Mouse (Mus musculus) spleen, postnatal 36 days (tissue): ENCODE data around the gene Frat1.

Experiments
- DNase-seq, 2 experiments: peaks; one replicate each; pipeline ENCODE4 v3.0.0; 2022; ENCODE audit warnings: low spot score in 2 of 2, mixed read lengths in 1 of 2

Frat1 gene

GRCm38 (mm10) chr19:41816410-41816809 lies 13.4 kb upstream of the Frat1 start:
- no peak for DNase-seq

DNA sequence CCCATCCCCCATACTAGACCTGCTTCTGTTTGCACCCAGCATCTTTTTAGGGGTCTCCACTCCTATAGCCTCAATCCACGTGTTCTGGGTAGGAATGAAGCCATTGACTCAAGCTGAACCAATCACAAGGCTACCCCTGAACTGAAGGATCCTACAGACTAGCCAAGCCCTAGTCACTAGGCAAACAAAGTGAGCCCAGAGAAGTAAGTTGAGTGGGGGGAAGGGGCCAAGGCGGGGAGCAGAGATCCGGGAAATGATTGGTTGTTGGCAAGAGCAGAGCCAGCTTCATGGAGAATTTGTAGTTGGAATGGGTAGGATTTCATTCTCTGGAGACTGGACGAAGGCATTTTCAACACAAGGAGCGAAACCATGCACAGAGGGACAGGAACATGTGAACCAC lies 12.9 kb upstream of the Frat1 start:
- DNase-seq: no peak

- no peak for DNase-seq
Measured at GRCm38 (mm10) chr19:41817325-41817724, 12.4 kb upstream of the Frat1 start.

- DNase-seq: peak in 1 of 2 experiments; percentile 36
Measured at GRCm38 (mm10) chr19:41818749-41819148, 11.0 kb upstream of the Frat1 start.

DNA sequence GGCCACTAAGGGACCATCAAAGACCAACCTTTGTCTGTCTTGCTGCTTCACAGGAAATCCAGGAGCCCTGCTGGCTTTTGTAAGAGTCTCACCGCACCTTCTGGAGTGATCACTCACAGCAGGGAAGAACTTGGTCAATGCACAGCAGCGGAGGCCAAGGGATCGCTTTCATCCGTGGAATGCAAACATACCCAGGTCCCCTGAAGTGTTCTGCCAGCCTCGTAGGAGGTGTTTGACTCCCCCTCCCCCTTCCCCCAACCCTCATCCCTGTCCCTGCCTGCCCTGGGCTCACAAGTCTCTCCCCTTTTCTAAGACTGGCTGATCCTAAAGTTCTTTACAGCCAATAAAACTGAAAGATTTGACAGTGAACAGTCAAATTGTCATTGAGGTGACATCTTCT lies 8.3 kb upstream of the Frat1 start:
- no peak for DNase-seq

DNA sequence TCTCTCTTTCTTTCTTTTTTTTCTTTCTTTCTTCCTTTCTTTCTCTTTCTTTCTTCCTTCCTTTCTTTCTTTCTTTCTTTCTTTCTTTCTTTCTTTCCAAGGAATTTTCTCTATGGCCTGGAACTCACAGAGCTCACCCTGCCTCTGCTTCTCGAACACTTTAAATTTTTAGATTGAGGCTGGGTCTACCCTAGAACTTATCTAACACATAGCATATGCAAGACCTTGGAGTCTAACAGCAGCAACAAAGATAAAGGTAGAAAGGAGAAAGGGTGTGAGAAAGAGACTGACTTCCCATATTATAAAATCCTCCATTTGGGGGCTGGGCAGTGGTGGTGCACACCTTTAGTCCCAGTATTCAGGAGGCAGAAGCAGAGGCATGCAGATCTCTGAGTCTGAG lies 7.2 kb upstream of the Frat1 start:
- DNase-seq: no peak

GRCm38 (mm10) chr19:41824950-41825349 lies 4.8 kb upstream of the Frat1 start:
- DNase-seq: no peak

GRCm38 (mm10) chr19:41826529-41826928 lies 3.2 kb upstream of the Frat1 start:
- DNase-seq: no peak

DNA sequence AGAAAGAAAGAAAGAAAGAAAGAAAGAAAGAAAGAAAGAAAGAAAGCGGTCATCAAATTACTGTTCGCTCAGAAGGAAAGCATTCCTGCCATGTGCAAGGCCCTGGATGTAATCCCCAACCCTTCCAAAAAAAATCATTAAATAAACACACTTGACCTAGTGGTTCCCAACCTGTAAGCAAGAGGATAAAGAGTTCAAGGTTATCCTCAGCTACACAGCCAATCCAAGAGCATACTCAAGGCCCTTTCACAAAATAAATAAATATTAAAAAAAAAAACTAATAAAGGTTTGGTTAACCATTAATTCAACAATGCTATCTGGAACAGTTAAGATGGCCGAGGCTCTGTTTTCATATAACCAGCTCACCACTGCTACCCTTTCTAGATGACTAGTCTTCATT lies 829 bp upstream of the Frat1 start:
- DNase-seq: no peak

GRCm38 (mm10) chr19:41830106-41831031 lies 599 bp downstream of the Frat1 start:
- peak; percentile 80 to 84 for DNase-seq

DNA sequence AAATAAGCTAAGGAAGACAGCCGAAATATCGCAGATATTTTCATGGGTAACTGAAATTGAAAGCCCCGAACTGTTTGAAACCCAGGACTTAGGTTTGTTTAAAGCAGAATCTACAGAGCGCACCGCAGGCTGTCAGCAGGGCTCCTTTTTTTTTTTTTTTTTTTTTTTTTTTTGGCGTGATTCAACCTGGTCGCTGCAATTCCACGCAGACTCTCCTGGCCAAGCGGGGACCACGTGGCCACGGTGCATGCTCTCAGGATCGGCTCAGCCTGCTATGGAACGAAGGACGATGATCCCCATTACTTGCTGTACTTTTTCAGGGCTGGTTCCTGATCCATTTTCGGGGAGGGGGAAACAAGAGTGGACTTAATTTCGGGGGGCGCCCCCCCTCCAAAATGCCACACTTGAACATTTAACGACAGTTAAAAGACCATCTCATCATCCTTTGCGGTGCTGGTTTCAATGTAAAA lies 1.4 kb downstream of the Frat1 start:
- DNase-seq: no peak

- DNase-seq: no peak
Measured at GRCm38 (mm10) chr19:41831718-41832391, 2.1 kb downstream of the Frat1 start.

GRCm38 (mm10) chr19:41832501-41833201 lies 2.9 kb downstream of the Frat1 start:
- no peak for DNase-seq

DNA sequence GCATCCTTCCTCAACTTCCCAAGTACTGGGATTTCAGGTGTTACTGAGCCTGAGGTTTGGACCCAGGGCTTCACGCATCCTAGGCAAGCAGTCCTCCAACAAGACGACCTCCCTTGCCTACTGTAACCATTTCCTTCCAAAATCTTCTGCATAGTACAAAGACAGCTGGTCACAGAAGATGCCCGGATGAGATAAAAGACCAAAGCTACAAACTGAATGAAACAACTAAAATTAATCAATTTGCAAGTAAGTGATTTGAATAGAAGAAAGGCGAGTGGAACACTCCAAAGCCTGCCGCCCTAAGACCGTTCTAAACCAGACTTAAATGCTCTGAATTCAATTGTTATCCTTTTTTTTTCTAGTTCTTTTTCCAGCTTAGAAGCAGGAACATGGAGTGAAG lies 5.6 kb downstream of the Frat1 start:
- no peak for DNase-seq

GRCm38 (mm10) chr19:41835816-41836215 lies 6.0 kb downstream of the Frat1 start:
- DNase-seq: peak; percentile 64 to 71

GRCm38 (mm10) chr19:41836719-41837118 lies 6.9 kb downstream of the Frat1 start:
- DNase-seq: no peak

DNA sequence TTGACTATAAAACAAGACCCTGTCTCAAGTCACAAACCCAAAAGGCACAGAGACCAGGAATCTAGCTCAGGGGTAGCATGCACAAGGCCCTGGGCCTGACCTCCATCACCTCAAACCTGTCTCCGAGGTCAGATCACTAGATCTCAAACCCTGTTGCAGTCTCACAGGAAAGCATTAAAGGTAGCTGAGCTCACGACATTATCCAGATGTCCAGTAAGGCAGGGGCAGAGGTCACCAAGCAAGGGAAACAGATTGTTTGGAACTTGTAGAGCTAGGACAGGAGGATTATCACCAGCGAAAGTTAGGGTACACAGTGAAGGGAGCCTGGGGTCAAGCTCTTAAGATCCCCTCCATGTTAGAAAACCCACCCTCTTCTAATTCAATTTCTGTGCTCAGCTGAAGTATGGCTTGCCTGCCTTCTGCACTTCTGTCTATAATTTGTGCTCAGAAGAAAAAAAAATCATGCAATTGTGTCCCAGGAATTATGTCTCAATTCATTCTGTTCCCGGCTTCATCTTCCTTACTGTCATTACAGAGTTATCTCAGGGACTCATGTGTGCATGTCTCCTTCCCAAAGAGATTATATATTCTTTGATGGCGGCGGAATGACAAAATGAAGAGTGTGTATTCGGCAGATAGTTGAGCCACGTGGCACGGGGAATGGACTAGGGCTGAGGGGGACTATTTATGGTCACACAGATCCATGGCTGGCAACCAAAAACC lies 7.6 kb downstream of the Frat1 start:
- peak in 1 of 2 experiments; percentile 54 for DNase-seq

- DNase-seq: peak in 1 of 2 experiments; percentile 26
Measured at GRCm38 (mm10) chr19:41837917-41838261, 8.1 kb downstream of the Frat1 start.

DNA sequence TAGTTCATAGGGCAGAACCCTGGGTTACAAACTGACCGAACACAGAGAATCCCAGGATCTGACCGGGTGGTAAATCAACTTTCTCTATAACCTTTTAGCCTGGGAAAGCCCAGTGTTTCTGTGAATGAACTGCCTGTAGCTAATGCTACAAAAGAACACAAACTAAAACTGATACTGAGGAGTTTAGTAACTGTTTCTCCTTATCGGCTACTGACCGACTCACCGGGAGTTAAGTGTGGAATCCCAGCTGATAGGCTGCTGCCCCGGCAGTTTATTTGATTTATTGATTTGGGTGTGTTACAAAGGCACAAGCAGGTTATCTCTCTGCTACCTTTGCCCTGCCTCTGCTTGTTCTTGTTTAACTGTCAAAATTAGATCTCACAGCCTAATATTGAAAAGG lies 9.0 kb downstream of the Frat1 start:
- no peak for DNase-seq

DNA sequence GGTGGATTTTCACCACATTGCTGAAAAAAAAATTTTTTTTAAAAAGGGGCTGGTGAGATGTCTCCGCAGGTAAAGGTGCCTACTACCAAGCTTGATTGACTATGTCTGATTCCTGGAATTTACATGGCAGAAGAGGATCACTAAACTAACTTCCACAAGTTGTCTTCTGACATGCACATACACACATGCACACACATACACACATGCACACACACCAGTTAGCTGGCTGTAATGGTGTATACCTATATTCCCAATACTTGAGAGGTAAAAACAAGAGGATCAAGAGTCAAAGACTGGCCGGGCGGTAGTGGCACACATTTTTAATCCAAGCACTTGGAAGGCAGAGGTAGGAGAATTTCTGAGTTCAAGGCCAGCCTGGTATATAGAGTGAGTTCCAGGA lies 9.9 kb downstream of the Frat1 start:
- DNase-seq: no peak

DNA sequence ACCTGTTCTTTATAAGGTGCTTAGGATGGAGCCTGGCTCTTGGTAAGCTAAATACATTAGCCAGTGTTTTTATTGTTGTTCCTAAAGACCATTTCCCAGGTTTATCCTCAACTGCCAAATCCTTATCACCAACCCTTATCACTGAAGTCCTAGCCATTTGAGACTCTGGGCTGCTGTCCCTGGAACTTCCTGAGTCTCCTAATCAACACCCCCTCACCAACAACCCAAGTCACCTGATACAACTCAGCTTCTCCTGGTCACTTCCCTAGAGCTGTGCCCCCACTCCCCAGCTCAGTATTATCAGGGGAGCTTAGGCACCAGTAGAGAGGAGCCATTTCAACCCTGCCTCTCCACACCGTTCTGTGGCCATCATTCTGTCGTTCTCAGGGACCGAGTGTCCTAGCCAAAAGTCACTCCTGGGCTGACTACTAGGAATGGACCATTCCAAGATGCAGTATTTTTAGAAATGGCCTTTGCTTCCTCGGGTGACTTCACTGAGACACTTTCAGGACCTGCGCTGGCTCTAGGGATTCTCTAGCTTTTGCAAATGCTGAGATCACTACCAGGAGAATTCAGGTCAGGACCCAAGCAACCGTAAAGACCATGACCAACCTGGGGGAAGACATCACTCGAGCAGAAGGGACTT lies 11.5 kb downstream of the Frat1 start:
- DNase-seq: no peak
